Comparison of ENCODE assay signal across 11 mouse cellular contexts in genomic region chr5:64958991-64959842, GRCm38 (mm10). TPM values are rescaled to one million over a fixed set of nuclear protein-coding genes. Genes with fewer than 3 reads are reported as not detected.
DNase-seq lines count a peak whose midpoint lies in the region; ATAC-seq and TF ChIP-seq lines count a peak whose summit lies in the region.
"Had no signal": no experiment of that assay in that cellular context is flagged by ENCODE, and none has a peak within 500 bp of the region (broad histone marks: within the 10 kb centered on the region; RNA-seq: fewer than 3 reads in every experiment).

No protein-coding gene starts in this region.

- H3K4me2 ChIP-seq in limb, embryonic 12.5 days: peak overlapping the region; percentile 33
- H3K4me2 ChIP-seq in liver, embryonic 14.5 days (ENCODE audit: low read depth): peak overlapping the region; percentile 19
- H3K4me2 ChIP-seq in stomach, postnatal 0 days (replicated peaks; ENCODE audit: low read depth): 0 out of 2 replicates have a peak overlapping the region, but pooled peaks have one; percentile 3
- H3K4me2 ChIP-seq: embryonic facial prominence, embryonic 12.5 days; stomach, embryonic 15.5 days had no signal

- no peaks in the 10 kb centered on the region for H3K27me3 ChIP-seq in limb, embryonic 12.5 days
- H3K27me3 ChIP-seq in limb, embryonic 10.5 days (ENCODE audit: low read depth, poor library complexity, severe bottlenecking): no peaks in the 10 kb centered on the region
- no peaks in the 10 kb centered on the region for H3K27me3 ChIP-seq in liver, embryonic 14.5 days (ENCODE audit: control insufficient read depth, insufficient read depth, low read length)
- H3K27me3 ChIP-seq in stomach, postnatal 0 days (ENCODE audit: control insufficient read depth, insufficient read depth, low read length): no peaks in the 10 kb centered on the region
- H3K27me3 ChIP-seq: embryonic facial prominence, embryonic 12.5 days; stomach, embryonic 15.5 days had no signal

- H3K36me3 ChIP-seq in limb, embryonic 12.5 days: no peaks in the 10 kb centered on the region
- H3K36me3 ChIP-seq in limb, embryonic 10.5 days: no peaks in the 10 kb centered on the region
- no peaks in the 10 kb centered on the region for H3K36me3 ChIP-seq in liver, embryonic 14.5 days (replicated peaks; ENCODE audit: control insufficient read depth, insufficient read depth, low read depth)
- H3K36me3 ChIP-seq in stomach, postnatal 0 days (ENCODE audit: control insufficient read depth, insufficient read depth, low read length): no peaks in the 10 kb centered on the region
- H3K36me3 ChIP-seq: embryonic facial prominence, embryonic 12.5 days; stomach, embryonic 15.5 days had no signal

- no peak for TF ChIP-seq EP300 in liver, embryonic 14.5 days (IDR thresholded peaks at IDR 0.05; ENCODE audit: low read depth)
- no peak for TF ChIP-seq EP300 in stomach, postnatal 0 days (optimal IDR thresholded peaks at IDR 0.05)

- H3K4me3 ChIP-seq in limb, embryonic 12.5 days (replicated peaks): no peak overlapping the region
- no peak overlapping the region for H3K4me3 ChIP-seq in limb, embryonic 10.5 days
- H3K4me3 ChIP-seq in liver, embryonic 14.5 days (ENCODE audit: insufficient read depth in 1 of 2, low read depth in 2 of 2, low read length in 2 of 2): no peak overlapping the region
- no peak overlapping the region for H3K4me3 ChIP-seq in stomach, postnatal 0 days (ENCODE audit: low read depth, low read length)
- H3K4me3 ChIP-seq: embryonic facial prominence, embryonic 12.5 days; stomach, embryonic 15.5 days had no signal

- no peak for TF ChIP-seq CTCF in liver, embryonic 14.5 days (IDR thresholded peaks at IDR 0.05; ENCODE audit: low read depth)
- TF ChIP-seq CTCF in stomach, postnatal 0 days (IDR thresholded peaks at IDR 0.05; ENCODE audit: low read depth): no peak

- no peak for DNase-seq in limb, embryonic 10.5 days (ENCODE audit: low spot score)
- DNase-seq in c-Kit-positive CD71-negative TER-119-negative erythroid progenitor cells, embryonic 14.5 days (ENCODE audit: low read depth): peak; percentile 13
- DNase-seq in liver, embryonic 14.5 days (ENCODE audit: low read depth in 3 of 3, low spot score in 3 of 3): no peak
- no peak for DNase-seq in stomach, postnatal 0 days (ENCODE audit: low spot score)
- no peak for DNase-seq in frontal cortex, postnatal 14 days (ENCODE audit: low spot score in 2 of 2)
- no peak for DNase-seq in ovary, postnatal 14 days (ENCODE audit: low spot score)
- DNase-seq in layer of hippocampus, postnatal 25 days (ENCODE audit: extremely low spot score in 1 of 2, low spot score in 1 of 2): no peak

- no peak overlapping the region for H3K27ac ChIP-seq in limb, embryonic 12.5 days
- H3K27ac ChIP-seq in limb, embryonic 10.5 days: no peak overlapping the region
- H3K27ac ChIP-seq in liver, embryonic 14.5 days: no peak overlapping the region
- no peak overlapping the region for H3K27ac ChIP-seq in stomach, postnatal 0 days (replicated peaks)
- H3K27ac ChIP-seq: embryonic facial prominence, embryonic 12.5 days; stomach, embryonic 15.5 days had no signal

- H3K4me1 ChIP-seq in limb, embryonic 12.5 days (replicated peaks): 0 out of 2 replicates have a peak, but pooled peaks cover 5% of the 10 kb centered on the region
- no peaks in the 10 kb centered on the region for H3K4me1 ChIP-seq in limb, embryonic 10.5 days
- H3K4me1 ChIP-seq in liver, embryonic 14.5 days (replicated peaks; ENCODE audit: control insufficient read depth in 2 of 2, insufficient read depth in 2 of 2, low read length in 1 of 2): peaks cover 0 to 6% of the 10 kb centered on the region in 2 experiments; a peak in 2 of 4 replicates
- no peaks in the 10 kb centered on the region for H3K4me1 ChIP-seq in stomach, postnatal 0 days (replicated peaks; ENCODE audit: control insufficient read depth, insufficient read depth)
- H3K4me1 ChIP-seq: embryonic facial prominence, embryonic 12.5 days; stomach, embryonic 15.5 days had no signal

- no peaks in the 10 kb centered on the region for H3K9me3 ChIP-seq in limb, embryonic 12.5 days
- no peaks in the 10 kb centered on the region for H3K9me3 ChIP-seq in limb, embryonic 10.5 days (replicated peaks)
- no peaks in the 10 kb centered on the region for H3K9me3 ChIP-seq in liver, embryonic 14.5 days (ENCODE audit: control insufficient read depth, low read length)
- no peaks in the 10 kb centered on the region for H3K9me3 ChIP-seq in stomach, postnatal 0 days (ENCODE audit: control insufficient read depth, low read length)
- H3K9me3 ChIP-seq: embryonic facial prominence, embryonic 12.5 days; stomach, embryonic 15.5 days had no signal

- WGBS in limb, embryonic 12.5 days: 68% methylated on average over 22 of the region's 22 CpGs
- WGBS in limb, embryonic 10.5 days: 88% methylated on average over 22 of the region's 22 CpGs
- WGBS in liver, embryonic 14.5 days (ENCODE audit: insufficient replicate concordance): 48% methylated on average over 22 of the region's 22 CpGs
- WGBS in stomach, postnatal 0 days: 78% methylated on average over 22 of the region's 22 CpGs

- no peak overlapping the region for H3K9ac ChIP-seq in limb, embryonic 12.5 days (replicated peaks)
- no peak overlapping the region for H3K9ac ChIP-seq in liver, embryonic 14.5 days (replicated peaks)
- no peak overlapping the region for H3K9ac ChIP-seq in stomach, postnatal 0 days (ENCODE audit: low read length)
- H3K9ac ChIP-seq: embryonic facial prominence, embryonic 12.5 days; stomach, embryonic 15.5 days had no signal

- no peak for ATAC-seq in limb, embryonic 12.5 days (ENCODE audit: insufficient number of reproducible peaks, insufficient read depth, low FRiP score, low TSS enrichment, low read depth)
- no peak for ATAC-seq in liver, embryonic 14.5 days (ENCODE audit: insufficient read depth)
- no peak for ATAC-seq in stomach, postnatal 0 days (ENCODE audit: low FRiP score, low TSS enrichment)
- ATAC-seq: midbrain, embryonic 16.5 days had no signal

RNA-seq across cellular contexts. Expression of gene Tlr6, which starts 0.7 kb away (rescaled TPM):
- polyA plus RNA-seq in limb, embryonic 12.5 days (2016; fragmentation: Nextera tagmentation; extraction: Ambion mirVana): 0.31 and 0.40 TPM in 2 replicates
- polyA plus RNA-seq in limb, embryonic 10.5 days (2016; fragmentation: Nextera tagmentation; extraction: Ambion mirVana): 0.18 and 0.25 TPM in 2 replicates
- polyA plus RNA-seq in liver, embryonic 14.5 days (2012; rRNA removed): 0.39 and 0.57 TPM in 2 replicates
- 0.33 and 0.39 TPM in 2 replicates for polyA plus RNA-seq in liver, embryonic 14.5 days (2014; fragmentation: Nextera tagmentation; extraction: Ambion mirVana)
- polyA plus RNA-seq in stomach, postnatal 0 days (2015; fragmentation: Nextera tagmentation; extraction: Ambion mirVana): 0.34 and 0.57 TPM in 2 replicates
- total RNA-seq in layer of hippocampus, postnatal 25 days (2021): 1 to 10 TPM in 1 of 2 experiments, under 1 TPM in 1; 0.39 to 1.1 TPM

RNA-seq across cellular contexts. Expression of gene Fam114a1, which starts 10.7 kb away (rescaled TPM):
- polyA plus RNA-seq in limb, embryonic 12.5 days (2016; fragmentation: Nextera tagmentation; extraction: Ambion mirVana): 32.2 and 34.6 TPM in 2 replicates
- 12.5 and 18.3 TPM in 2 replicates for polyA plus RNA-seq in limb, embryonic 10.5 days (2016; fragmentation: Nextera tagmentation; extraction: Ambion mirVana)
- polyA plus RNA-seq in liver, embryonic 14.5 days (2012; rRNA removed): 5.1 and 8.5 TPM in 2 replicates
- 7.1 and 8.4 TPM in 2 replicates for polyA plus RNA-seq in liver, embryonic 14.5 days (2014; fragmentation: Nextera tagmentation; extraction: Ambion mirVana)
- 28.1 and 31.0 TPM in 2 replicates for polyA plus RNA-seq in stomach, postnatal 0 days (2015; fragmentation: Nextera tagmentation; extraction: Ambion mirVana)
- total RNA-seq in layer of hippocampus, postnatal 25 days (2021): 1 to 10 TPM; 5.2 to 5.8 TPM

RNA-seq across cellular contexts. Expression of gene Tlr1, which starts 25.9 kb away (rescaled TPM):
- 0.52 and 0.55 TPM in 2 replicates for polyA plus RNA-seq in limb, embryonic 12.5 days (2016; fragmentation: Nextera tagmentation; extraction: Ambion mirVana)
- 0.19 and 0.28 TPM in 2 replicates for polyA plus RNA-seq in limb, embryonic 10.5 days (2016; fragmentation: Nextera tagmentation; extraction: Ambion mirVana)
- 1.1 and 1.4 TPM in 2 replicates for polyA plus RNA-seq in liver, embryonic 14.5 days (2012; rRNA removed)
- 1.1 and 1.4 TPM in 2 replicates for polyA plus RNA-seq in liver, embryonic 14.5 days (2014; fragmentation: Nextera tagmentation; extraction: Ambion mirVana)
- polyA plus RNA-seq in stomach, postnatal 0 days (2015; fragmentation: Nextera tagmentation; extraction: Ambion mirVana): 0.97 and 1.3 TPM in 2 replicates
- total RNA-seq in layer of hippocampus, postnatal 25 days (2021): under 1 TPM; 0.26 to 0.32 TPM
